Mouse (Mus musculus): ENCODE data around the gene Lrp6. TPM values are rescaled to one million over a fixed set of nuclear protein-coding genes. Genes with fewer than 3 reads are reported as not detected.
A peak's percentile ranks its signal among the peaks of the same experiment; 100 is the strongest.

Lrp6 gene
- polyA plus RNA-seq, 1 experiment from 2014 or later, result 32.8 TPM

DNA sequence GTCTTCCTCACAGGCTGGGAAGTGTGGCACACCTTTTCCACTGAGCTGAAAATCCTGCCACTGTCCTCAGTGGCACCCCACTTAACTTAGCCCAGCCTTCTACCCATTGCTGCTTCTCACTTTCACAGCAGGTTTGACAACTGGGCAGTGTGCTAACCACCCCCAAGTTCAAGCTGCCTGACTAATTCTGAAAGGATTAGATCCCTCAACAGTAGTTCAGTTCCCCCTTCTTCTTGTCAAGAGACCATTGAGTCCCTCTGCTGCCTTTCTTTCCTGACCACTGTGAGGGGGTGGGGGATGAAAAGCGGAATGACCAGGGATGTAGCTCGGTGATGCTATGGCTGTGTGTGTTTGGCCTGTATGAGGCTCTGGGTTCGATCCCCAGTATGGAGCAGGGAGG, 133.5 kb downstream of the Lrp6 start:
- Histone ChIP-seq H3K27ac (replicated peaks; ENCODE audit: low read depth, low read length) (no peak overlapping the region), H3K4me3 (ENCODE audit: low read depth, low read length) (no peak overlapping the region), H3K4me1 (ENCODE audit: control insufficient read depth, insufficient read depth, low read length) (no peaks in the 10 kb centered on the region), H3K9ac (ENCODE audit: low read length) (no peak overlapping the region), H3K9me3 (ENCODE audit: control insufficient read depth, low read length) (no peaks in the 10 kb centered on the region), H3K36me3 (ENCODE audit: control insufficient read depth, insufficient read depth, low read length) (no peaks in the 10 kb centered on the region), H3K27me3 (ENCODE audit: control insufficient read depth, insufficient read depth, low read length) (no peaks in the 10 kb centered on the region), H3K4me2 (ENCODE audit: low read depth, severe bottlenecking) (no peak overlapping the region)
- 89% methylated on average over 3 of the region's 3 CpGs for WGBS
- ATAC-seq (ENCODE audit: insufficient number of reproducible peaks, low FRiP score, low TSS enrichment, low read depth) (no peak), DNase-seq (ENCODE audit: low spot score) (no peak)

DNA sequence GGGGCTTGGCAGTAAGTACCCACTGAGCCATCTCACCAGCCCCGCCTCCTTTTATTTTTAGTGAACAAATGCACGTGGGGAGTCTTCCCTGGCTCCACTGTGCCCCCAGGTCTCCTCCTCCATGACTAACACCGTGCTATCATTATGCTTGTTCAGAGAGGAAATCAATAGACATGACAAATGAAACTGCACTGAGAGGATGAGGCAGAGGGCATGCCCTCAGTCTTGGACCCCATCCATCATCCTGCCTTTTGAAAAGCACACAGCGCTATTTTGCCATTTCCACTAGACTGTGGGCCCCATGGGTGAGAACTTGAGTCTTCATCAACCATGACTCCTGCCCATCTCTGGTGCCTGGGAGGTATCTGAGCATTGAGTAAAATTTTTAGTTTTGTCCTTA, 135.2 kb downstream of the Lrp6 start:
- no peak overlapping the region for H3K4me2 ChIP-seq (ENCODE audit: low read depth, severe bottlenecking)
- no peaks in the 10 kb centered on the region for H3K27me3 ChIP-seq (ENCODE audit: control insufficient read depth, insufficient read depth, low read length)
- ATAC-seq (ENCODE audit: insufficient number of reproducible peaks, low FRiP score, low TSS enrichment, low read depth), result no peak
- H3K9me3 ChIP-seq (ENCODE audit: control insufficient read depth, low read length), result no peaks in the 10 kb centered on the region
- H3K9ac ChIP-seq (ENCODE audit: low read length), result no peak overlapping the region
- 61% methylated on average over 4 of the region's 4 CpGs for WGBS
- H3K27ac ChIP-seq (replicated peaks; ENCODE audit: low read depth, low read length), result no peak overlapping the region
- H3K36me3 ChIP-seq (ENCODE audit: control insufficient read depth, insufficient read depth, low read length), result no peaks in the 10 kb centered on the region
- H3K4me3 ChIP-seq (ENCODE audit: low read depth, low read length), result no peak overlapping the region
- no peak for DNase-seq (ENCODE audit: low spot score)
- H3K4me1 ChIP-seq (ENCODE audit: control insufficient read depth, insufficient read depth, low read length), result no peaks in the 10 kb centered on the region

- Histone ChIP-seq H3K4me2 (ENCODE audit: low read depth, severe bottlenecking) (no peak overlapping the region), H3K4me3 (ENCODE audit: low read depth, low read length) (no peak overlapping the region), H3K27me3 (ENCODE audit: control insufficient read depth, insufficient read depth, low read length) (no peaks in the 10 kb centered on the region), H3K9ac (ENCODE audit: low read length) (no peak overlapping the region), H3K9me3 (ENCODE audit: control insufficient read depth, low read length) (no peaks in the 10 kb centered on the region), H3K4me1 (ENCODE audit: control insufficient read depth, insufficient read depth, low read length) (no peaks in the 10 kb centered on the region), H3K36me3 (ENCODE audit: control insufficient read depth, insufficient read depth, low read length) (no peaks in the 10 kb centered on the region), H3K27ac (replicated peaks; ENCODE audit: low read depth, low read length) (no peak overlapping the region)
- ATAC-seq (ENCODE audit: insufficient number of reproducible peaks, low FRiP score, low TSS enrichment, low read depth) (no peak), DNase-seq (ENCODE audit: low spot score) (no peak)
- 82% methylated on average over 9 of the region's 9 CpGs for WGBS
Observed at GRCm38 (mm10) chr6:134430161-134430799, 136.5 kb downstream of the Lrp6 start.

DNA sequence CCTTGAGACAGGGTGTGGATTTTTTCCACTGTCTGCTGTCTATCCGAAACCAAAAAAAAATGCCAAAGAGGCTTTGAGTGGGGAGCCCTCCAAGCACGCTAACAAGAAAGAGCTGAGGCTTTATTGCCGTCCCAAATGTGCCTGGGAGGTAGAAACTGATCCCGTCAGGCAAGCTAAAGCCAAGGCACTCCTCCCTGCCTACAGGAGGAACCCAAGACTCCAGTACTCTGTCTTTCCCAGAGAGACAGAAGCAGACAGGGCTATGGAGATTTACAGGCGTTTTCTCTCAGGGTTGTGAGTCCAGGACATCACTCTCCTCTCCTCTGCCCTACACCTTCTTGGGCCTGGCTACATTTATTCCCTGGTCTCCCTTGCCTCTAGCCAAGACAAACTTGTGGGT, 138.3 kb downstream of the Lrp6 start:
- no peak for DNase-seq (ENCODE audit: low spot score)
- no peaks in the 10 kb centered on the region for H3K4me1 ChIP-seq (ENCODE audit: control insufficient read depth, insufficient read depth, low read length)
- no peaks in the 10 kb centered on the region for H3K36me3 ChIP-seq (ENCODE audit: control insufficient read depth, insufficient read depth, low read length)
- H3K27ac ChIP-seq (replicated peaks; ENCODE audit: low read depth, low read length), result no peak overlapping the region
- H3K27me3 ChIP-seq (ENCODE audit: control insufficient read depth, insufficient read depth, low read length), result no peaks in the 10 kb centered on the region
- ATAC-seq (ENCODE audit: insufficient number of reproducible peaks, low FRiP score, low TSS enrichment, low read depth), result no peak
- H3K9me3 ChIP-seq (ENCODE audit: control insufficient read depth, low read length), result no peaks in the 10 kb centered on the region
- H3K9ac ChIP-seq (ENCODE audit: low read length), result no peak overlapping the region
- no peak overlapping the region for H3K4me3 ChIP-seq (ENCODE audit: low read depth, low read length)
- 45% methylated on average over 5 of the region's 5 CpGs for WGBS
- H3K4me2 ChIP-seq (ENCODE audit: low read depth, severe bottlenecking), result no peak overlapping the region

GRCm38 (mm10) chr6:134427165-134427564, 139.6 kb downstream of the Lrp6 start:
- Histone ChIP-seq H3K9me3 (ENCODE audit: control insufficient read depth, low read length) (no peaks in the 10 kb centered on the region), H3K9ac (ENCODE audit: low read length) (no peak overlapping the region), H3K27ac (replicated peaks; ENCODE audit: low read depth, low read length) (no peak overlapping the region), H3K4me1 (ENCODE audit: control insufficient read depth, insufficient read depth, low read length) (no peaks in the 10 kb centered on the region), H3K4me3 (ENCODE audit: low read depth, low read length) (no peak overlapping the region), H3K27me3 (ENCODE audit: control insufficient read depth, insufficient read depth, low read length) (no peaks in the 10 kb centered on the region), H3K36me3 (ENCODE audit: control insufficient read depth, insufficient read depth, low read length) (no peaks in the 10 kb centered on the region), H3K4me2 (ENCODE audit: low read depth, severe bottlenecking) (no peak overlapping the region)
- ATAC-seq (ENCODE audit: insufficient number of reproducible peaks, low FRiP score, low TSS enrichment, low read depth) (no peak), DNase-seq (ENCODE audit: low spot score) (no peak)
- WGBS, result 78% methylated on average over 3 of the region's 3 CpGs

DNA sequence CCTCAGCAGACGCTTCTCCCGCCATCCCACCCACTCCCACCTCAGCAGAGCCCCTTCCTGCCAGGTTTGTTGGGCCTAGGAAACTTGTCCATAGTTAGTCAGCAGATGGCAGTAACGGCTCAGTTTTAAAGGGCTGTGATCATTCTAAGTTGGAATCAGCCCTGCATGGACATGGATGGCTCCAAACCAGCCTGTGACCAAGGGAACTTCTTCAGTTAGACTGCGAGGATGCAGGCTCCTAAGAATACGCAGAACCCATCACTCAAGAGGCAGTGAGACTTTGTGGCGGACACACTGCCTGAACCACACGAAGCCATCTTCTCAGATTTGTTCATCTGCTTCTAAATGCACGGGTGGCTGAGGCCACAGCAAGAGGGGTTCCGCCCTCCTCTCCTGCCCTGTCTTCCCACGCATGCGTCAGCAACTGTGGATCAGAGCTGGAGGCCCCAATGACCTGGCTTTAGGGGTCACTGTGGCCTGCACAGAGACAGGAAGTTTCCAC, 141.5 kb downstream of the Lrp6 start:
- Histone ChIP-seq H3K9ac (ENCODE audit: low read length) (no peak overlapping the region), H3K27ac (replicated peaks; ENCODE audit: low read depth, low read length) (no peak overlapping the region), H3K4me3 (ENCODE audit: low read depth, low read length) (no peak overlapping the region), H3K4me2 (ENCODE audit: low read depth, severe bottlenecking) (no peak overlapping the region), H3K36me3 (ENCODE audit: control insufficient read depth, insufficient read depth, low read length) (no peaks in the 10 kb centered on the region), H3K27me3 (ENCODE audit: control insufficient read depth, insufficient read depth, low read length) (no peaks in the 10 kb centered on the region), H3K9me3 (ENCODE audit: control insufficient read depth, low read length) (no peaks in the 10 kb centered on the region), H3K4me1 (ENCODE audit: control insufficient read depth, insufficient read depth, low read length) (no peaks in the 10 kb centered on the region)
- ATAC-seq (ENCODE audit: insufficient number of reproducible peaks, low FRiP score, low TSS enrichment, low read depth) (peak; percentile 67; the same call in 1 of the 2 replicates), DNase-seq (ENCODE audit: low spot score) (peak; percentile 76)
- 40% methylated on average over 11 of the region's 11 CpGs for WGBS

- no peak for ATAC-seq (ENCODE audit: insufficient number of reproducible peaks, low FRiP score, low TSS enrichment, low read depth)
- H3K4me2 ChIP-seq (ENCODE audit: low read depth, severe bottlenecking), result no peak overlapping the region
- H3K4me1 ChIP-seq (ENCODE audit: control insufficient read depth, insufficient read depth, low read length), result no peaks in the 10 kb centered on the region
- H3K9ac ChIP-seq (ENCODE audit: low read length), result no peak overlapping the region
- H3K9me3 ChIP-seq (ENCODE audit: control insufficient read depth, low read length), result no peaks in the 10 kb centered on the region
- H3K27me3 ChIP-seq (ENCODE audit: control insufficient read depth, insufficient read depth, low read length), result no peaks in the 10 kb centered on the region
- DNase-seq (ENCODE audit: low spot score), result no peak
- H3K27ac ChIP-seq (replicated peaks; ENCODE audit: low read depth, low read length), result no peak overlapping the region
- 92% methylated on average over 6 of the region's 6 CpGs for WGBS
- H3K36me3 ChIP-seq (ENCODE audit: control insufficient read depth, insufficient read depth, low read length), result no peaks in the 10 kb centered on the region
- H3K4me3 ChIP-seq (ENCODE audit: low read depth, low read length), result no peak overlapping the region
Observed at GRCm38 (mm10) chr6:134421921-134422320, 144.8 kb downstream of the Lrp6 start.

DNA sequence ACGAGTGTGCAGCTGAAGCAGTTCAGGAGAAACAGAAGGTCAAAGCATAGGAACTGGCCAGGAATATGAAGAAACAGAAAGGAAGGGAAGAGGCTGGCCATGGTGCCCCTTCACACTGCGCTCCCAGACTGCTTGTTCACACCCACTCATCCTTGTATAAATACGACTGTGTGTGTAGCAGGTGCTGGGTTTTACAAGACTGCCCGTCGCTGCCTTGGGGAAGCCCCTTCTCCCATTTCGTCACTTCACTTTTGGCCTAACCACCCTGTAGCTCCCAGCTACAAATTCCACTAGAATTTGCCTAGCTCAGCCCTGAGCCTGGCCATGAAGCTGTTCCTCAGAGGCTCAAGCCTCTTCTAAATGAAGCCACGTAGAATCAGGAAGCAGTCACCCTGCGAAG, 146.4 kb downstream of the Lrp6 start:
- ATAC-seq (ENCODE audit: insufficient number of reproducible peaks, low FRiP score, low TSS enrichment, low read depth) (no peak), DNase-seq (ENCODE audit: low spot score) (no peak)
- Histone ChIP-seq H3K4me3 (ENCODE audit: low read depth, low read length) (no peak overlapping the region), H3K27me3 (ENCODE audit: control insufficient read depth, insufficient read depth, low read length) (no peaks in the 10 kb centered on the region), H3K36me3 (ENCODE audit: control insufficient read depth, insufficient read depth, low read length) (no peaks in the 10 kb centered on the region), H3K27ac (replicated peaks; ENCODE audit: low read depth, low read length) (no peak overlapping the region), H3K9me3 (ENCODE audit: control insufficient read depth, low read length) (no peaks in the 10 kb centered on the region), H3K9ac (ENCODE audit: low read length) (no peak overlapping the region), H3K4me2 (ENCODE audit: low read depth, severe bottlenecking) (no peak overlapping the region), H3K4me1 (ENCODE audit: control insufficient read depth, insufficient read depth, low read length) (no peaks in the 10 kb centered on the region)
- WGBS, result 75% methylated on average over 8 of the region's 8 CpGs

DNA sequence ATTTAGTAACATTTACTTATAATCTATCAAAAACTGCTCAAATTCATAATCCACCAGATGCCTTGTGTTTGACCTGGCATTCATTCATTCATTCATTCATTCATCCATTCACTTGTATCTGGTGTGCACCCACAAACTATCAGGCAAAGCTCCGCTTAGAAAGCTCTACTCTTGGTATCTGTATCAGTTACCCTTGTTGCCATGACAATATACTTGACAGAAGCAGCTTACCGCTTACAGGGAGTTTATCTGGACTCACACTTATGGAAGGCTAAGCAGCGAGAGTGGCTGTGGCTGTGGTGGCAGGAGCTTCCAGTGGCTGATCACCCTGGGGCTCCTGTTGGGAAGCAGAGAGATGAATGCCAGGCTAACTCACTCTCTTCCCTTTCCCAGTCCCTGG, 148.9 kb downstream of the Lrp6 start:
- H3K4me3 ChIP-seq (ENCODE audit: low read depth, low read length), result no peak overlapping the region
- H3K4me1 ChIP-seq (ENCODE audit: control insufficient read depth, insufficient read depth, low read length), result no peaks in the 10 kb centered on the region
- no peak for ATAC-seq (ENCODE audit: insufficient number of reproducible peaks, low FRiP score, low TSS enrichment, low read depth)
- no peak overlapping the region for H3K27ac ChIP-seq (replicated peaks; ENCODE audit: low read depth, low read length)
- no peak for DNase-seq (ENCODE audit: low spot score)
- no peak overlapping the region for H3K9ac ChIP-seq (ENCODE audit: low read length)
- no peaks in the 10 kb centered on the region for H3K27me3 ChIP-seq (ENCODE audit: control insufficient read depth, insufficient read depth, low read length)
- H3K36me3 ChIP-seq (ENCODE audit: control insufficient read depth, insufficient read depth, low read length), result no peaks in the 10 kb centered on the region
- no peak overlapping the region for H3K4me2 ChIP-seq (ENCODE audit: low read depth, severe bottlenecking)
- WGBS, result 79% methylated on average over 3 of the region's 3 CpGs
- H3K9me3 ChIP-seq (ENCODE audit: control insufficient read depth, low read length), result no peaks in the 10 kb centered on the region
